Mouse (Mus musculus): Measurements from ENCODE around the gene Olfr549.

The Olfr549 gene

GRCm38 (mm10) chr7:102597378-102598031 lies 47.8 kb downstream of the Olfr549 start, which contains the start of gene Olfr552:
TSS of gene Olfr552 (plus strand) at chr7:102597770.
- no peak for DNase-seq (ENCODE audit: low spot score)

Measured in left cerebral cortex, adult 11 months (tissue).